Mouse (Mus musculus) ovary, postnatal 36 days (tissue): ENCODE results near the gene Tprn.
A peak's percentile ranks its signal among the peaks of the same experiment; 100 is the strongest.

Experiments
- DNase-seq: peaks from one replicate; pipeline ENCODE4 v3.0.0; 2022; ENCODE audit warnings: low spot score, mixed read lengths

Tprn gene

DNA sequence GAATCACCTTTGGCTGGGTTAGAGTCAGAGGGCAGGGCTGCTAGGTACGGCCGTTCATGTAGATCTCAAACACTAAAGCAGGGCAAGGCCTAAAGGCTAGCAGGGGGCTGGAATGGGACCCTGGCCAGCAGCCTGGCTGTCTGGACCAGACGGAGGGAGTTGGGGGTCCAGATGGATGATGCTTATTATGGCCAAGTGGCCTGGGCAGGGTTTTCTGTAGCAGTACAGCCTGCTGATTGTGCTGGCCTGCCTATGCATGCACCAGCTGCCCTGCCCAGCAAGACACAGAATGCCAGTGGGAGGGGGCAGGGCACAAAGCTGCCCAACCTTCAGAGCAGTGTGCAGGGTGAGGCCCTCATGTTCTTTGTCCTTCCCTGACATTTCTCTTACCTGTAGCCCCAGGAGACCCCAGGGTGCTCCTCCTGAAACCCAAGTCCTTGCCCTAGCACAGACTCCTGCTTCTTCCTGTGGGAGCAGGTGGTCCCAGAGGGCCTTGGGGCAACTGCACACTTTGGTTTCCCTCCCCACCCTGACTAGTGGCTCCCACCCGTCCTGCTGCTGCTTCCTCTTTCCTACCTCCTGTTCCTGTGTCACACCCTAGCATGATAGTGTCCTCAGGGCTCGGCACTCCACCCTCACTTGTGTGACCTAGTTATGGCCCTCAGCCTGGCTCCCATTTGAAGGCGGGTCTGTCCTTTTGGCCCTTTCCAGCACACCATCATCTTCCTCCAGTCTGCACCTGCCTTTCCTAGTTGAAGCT lies 3.7 kb downstream of the Tprn start:
- DNase-seq, result no peak

GRCm38 (mm10) chr2:25266720-25267119 lies 4.3 kb downstream of the Tprn start:
- DNase-seq, result peak; percentile 56

- DNase-seq, result no peak
These were observed 4.8 kb downstream of the Tprn start for GRCm38 (mm10) chr2:25267241-25267640.

DNA sequence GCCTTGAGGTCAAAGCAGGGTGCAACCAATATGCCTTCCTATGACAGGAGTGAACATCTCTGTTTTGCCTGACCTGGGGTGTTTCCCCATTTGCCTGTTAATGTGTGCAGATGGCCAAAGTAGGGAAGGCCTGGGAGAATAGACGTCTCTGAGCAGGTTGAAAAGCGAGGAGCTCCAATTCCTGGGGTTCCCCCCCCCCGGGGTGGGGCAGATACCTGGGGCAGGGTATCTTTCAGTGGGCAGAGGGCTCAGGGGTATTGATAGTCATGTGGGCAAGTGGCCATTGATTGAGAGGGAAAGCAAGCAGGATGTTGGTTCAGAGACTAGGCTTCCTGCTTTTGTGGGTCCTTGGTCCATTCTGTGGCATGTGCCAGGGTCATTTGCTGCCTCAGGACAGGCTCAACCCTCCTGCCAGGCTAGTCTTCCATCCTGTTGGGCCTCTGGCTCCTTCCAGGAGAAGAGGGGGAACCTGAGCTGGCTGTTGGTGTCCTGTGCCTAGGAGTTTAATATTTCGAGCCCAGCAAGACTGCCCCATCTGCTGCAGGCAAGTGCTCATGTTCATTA lies 5.4 kb downstream of the Tprn start:
- no peak for DNase-seq

DNA sequence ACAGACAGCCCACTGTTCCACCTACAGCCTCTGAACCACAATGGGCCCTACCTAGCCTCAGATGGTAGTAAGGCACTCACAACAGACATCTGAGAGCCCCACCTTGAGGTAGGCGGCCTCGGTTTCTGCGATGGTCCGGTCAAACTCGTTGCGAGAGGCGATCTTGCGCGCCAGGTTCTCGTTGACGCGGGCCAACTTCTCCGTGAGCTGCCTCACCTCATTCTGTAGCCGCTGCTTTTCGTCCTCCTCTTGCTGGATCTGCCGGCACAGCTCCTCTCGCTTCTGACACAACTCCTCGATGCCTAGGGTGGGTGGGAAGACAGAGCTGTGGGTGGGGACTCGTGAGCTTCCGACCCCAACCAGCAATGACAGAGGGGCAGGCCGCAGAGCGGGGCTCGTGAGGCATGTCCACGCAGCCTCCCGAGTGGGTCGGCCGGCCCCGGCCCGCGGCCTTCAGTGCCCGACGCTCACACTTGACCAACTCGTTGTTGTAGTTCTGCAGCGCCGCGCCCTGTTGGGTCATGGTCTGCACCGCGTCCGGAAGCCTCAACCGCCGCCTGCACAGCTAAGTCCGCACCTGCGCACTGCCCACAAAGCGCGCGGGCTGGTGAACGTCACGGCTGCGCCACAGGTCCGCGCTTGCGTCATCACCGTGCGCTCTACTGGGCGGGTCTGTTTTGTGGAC lies 9.6 kb downstream of the Tprn start, which contains the start of the genes Ssna1 and Anapc2:
TSS of gene Ssna1 (minus strand) at position 612 of the 685 bp plus-strand sequence.
TSS of gene Anapc2 (plus strand) at position 652 of the 685 bp plus-strand sequence.
- peak; percentile 97 for DNase-seq

DNA sequence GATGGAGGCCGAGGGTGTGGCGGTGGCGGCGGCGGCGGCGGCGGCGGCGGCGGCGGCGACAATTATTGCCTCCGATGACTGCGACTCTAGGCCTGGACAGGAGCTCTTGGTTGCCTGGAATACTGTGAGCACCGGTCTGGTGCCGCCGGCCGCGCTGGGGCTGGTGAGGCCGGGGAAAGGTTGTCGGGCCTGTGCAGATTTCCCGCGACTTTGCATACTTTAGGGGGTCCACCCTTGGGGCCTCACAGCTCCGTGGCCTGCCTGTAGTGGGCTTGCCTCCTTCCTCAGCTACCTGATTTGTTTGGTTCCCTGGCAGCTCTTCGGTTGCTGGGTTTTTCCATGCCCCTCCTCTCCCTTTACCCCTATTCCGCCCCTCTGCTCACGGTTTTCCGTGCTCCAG lies 10.1 kb downstream of the Tprn start:
- DNase-seq, result no peak

- DNase-seq, result peak; percentile 3
These were observed 10.6 kb downstream of the Tprn start for GRCm38 (mm10) chr2:25273010-25273409.

GRCm38 (mm10) chr2:25278928-25279882 lies 16.8 kb downstream of the Tprn start:
- peak; percentile 75 for DNase-seq

- no peak for DNase-seq
These were observed 23.1 kb downstream of the Tprn start for GRCm38 (mm10) chr2:25285551-25285950.

- peak; percentile 5 for DNase-seq
These were observed 23.9 kb downstream of the Tprn start for GRCm38 (mm10) chr2:25286314-25286713.

GRCm38 (mm10) chr2:25286837-25287636 lies 24.6 kb downstream of the Tprn start:
- DNase-seq, result peak; percentile 29

DNA sequence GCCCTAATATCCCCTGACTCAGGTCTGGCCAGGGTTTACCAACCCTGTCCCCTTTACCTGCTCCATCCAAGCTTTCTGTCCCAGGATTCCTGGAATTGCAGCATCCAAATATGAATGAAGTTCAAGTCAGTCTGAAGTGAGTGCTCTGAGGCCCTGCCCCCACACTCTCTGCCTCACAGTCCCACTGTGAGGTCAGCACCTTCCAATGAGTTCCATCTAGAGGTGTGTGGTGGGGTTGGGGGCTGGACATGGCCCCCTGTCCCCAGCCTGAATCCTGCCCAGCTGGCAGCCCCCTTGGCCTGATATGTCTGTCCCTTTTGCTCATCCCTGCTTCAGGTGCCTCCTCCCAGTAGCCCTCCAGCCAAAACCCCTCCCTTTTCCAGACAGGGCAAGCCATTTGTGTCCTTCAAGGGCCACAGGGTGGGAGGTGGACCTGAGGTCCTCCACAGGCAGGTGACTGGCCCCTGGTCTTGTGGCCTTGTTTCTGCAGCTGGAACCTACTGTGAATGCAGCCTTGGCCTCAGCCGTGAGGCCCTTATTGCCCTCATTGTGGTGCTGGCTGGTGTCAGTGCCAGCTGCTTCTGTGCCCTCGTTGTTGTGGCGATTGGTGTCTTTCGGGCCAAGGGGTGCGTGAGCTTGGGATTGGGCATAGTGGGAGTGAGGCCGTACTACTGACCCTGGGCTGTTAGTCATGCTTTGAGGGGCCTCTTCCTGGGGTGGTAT lies 25.7 kb downstream of the Tprn start, which contains the start of gene Tmem210:
TSS of gene Tmem210 (plus strand) at position 219 of the 723 bp plus-strand sequence.
- DNase-seq, result no peak

DNA sequence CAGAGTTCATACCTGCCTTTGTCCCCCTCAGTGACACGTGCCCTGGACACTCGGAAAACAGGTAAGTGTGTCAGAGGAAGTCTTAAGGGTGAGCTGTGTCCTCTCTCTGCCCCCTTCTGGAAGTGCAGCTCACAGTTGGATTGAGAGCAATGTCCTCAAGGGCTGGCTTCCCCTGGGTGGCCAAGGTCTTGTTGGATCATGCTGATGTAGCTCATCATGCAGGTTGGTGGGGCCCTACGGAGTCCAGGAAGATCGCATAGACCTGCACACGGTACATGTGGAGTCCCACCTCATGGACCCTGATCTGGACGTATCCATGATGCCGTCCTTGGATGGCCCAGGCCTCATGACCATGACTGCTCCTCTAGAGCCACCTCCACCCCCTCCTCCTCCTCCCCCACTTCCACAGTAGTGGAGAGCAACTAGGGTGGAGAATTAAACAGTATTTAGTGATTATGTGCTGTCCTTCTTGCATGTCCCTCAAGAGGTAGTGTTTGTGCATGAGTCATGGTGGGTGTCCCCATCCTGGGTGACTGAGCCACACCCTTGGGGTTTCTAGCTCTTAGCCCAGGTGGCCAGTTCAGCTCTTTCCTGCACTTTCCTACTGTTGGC lies 26.4 kb downstream of the Tprn start:
- DNase-seq, result no peak

GRCm38 (mm10) chr2:25289651-25290050 lies 27.2 kb downstream of the Tprn start, which contains the start of gene Lrrc26:
Lrrc26 (plus strand) TSS chr2:25289915.
- DNase-seq, result peak; percentile 53

- DNase-seq, result no peak
These were observed 27.8 kb downstream of the Tprn start for GRCm38 (mm10) chr2:25290101-25290815.

- DNase-seq, result no peak
These were observed 28.4 kb downstream of the Tprn start for GRCm38 (mm10) chr2:25290816-25291130.

- DNase-seq, result no peak
These were observed 29.0 kb downstream of the Tprn start for GRCm38 (mm10) chr2:25291184-25292053.

- DNase-seq, result no peak
These were observed 29.7 kb downstream of the Tprn start for GRCm38 (mm10) chr2:25292054-25292544.
